Mouse (Mus musculus): ENCODE measurements around the gene Bach2. TPM values are rescaled to one million over a fixed set of nuclear protein-coding genes. Genes with fewer than 3 reads are reported as not detected.

Gene Bach2
- polyA plus RNA-seq, 1 experiment, result 0.11 TPM

DNA sequence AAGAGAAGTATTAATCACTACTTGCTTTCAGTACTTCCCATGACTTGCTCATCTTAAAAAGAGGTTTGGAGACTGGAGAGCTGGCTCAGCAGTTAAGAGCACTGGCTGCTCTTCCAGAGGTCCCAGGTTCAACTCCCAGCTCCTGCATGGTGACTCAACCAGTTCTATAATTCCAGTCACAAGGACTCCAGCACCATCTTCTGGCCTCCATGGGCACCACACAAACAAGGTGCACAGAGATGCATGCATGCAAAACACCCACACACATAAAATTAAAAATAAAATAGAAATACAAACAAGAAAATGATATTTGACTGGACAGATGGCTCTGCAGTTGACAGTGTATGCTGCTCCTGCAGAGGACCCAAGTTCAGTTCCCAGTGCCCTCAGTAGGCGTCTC, 336.0 kb downstream of the Bach2 start:
- Histone ChIP-seq H3K79me3 (ENCODE audit: low read depth) (no peaks in the 10 kb centered on the region), H3K4me3 (ENCODE audit: insufficient read depth, poor library complexity, severe bottlenecking) (no peak overlapping the region), H3K36me3 (ENCODE audit: control insufficient read depth, insufficient read depth) (no peaks in the 10 kb centered on the region), H3ac (ENCODE audit: control insufficient read depth, insufficient read length, low read depth) (no peak overlapping the region), H3K27me3 (ENCODE audit: control insufficient read depth, insufficient read depth, insufficient read length) (no peaks in the 10 kb centered on the region), H3K79me2 (ENCODE audit: control insufficient read depth, insufficient read depth) (no peaks in the 10 kb centered on the region)
- TF ChIP-seq MYOG (IDR thresholded peaks at IDR 0.05; ENCODE audit: control insufficient read depth, extremely low read depth, insufficient read length) (no peak), CEBPB (IDR thresholded peaks at IDR 0.05; ENCODE audit: low read depth) (no peak), CTCF (IDR thresholded peaks at IDR 0.05; ENCODE audit: control insufficient read depth, insufficient read depth, insufficient read length) (no peak), FOSL1 (IDR thresholded peaks at IDR 0.05; ENCODE audit: insufficient read depth, low read length, poor library complexity, severe bottlenecking) (no peak), USF1 (IDR thresholded peaks at IDR 0.05; ENCODE audit: low read depth) (no peak), MYOD1 (IDR thresholded peaks at IDR 0.05; ENCODE audit: control insufficient read depth, insufficient read length, low read depth) (no peak), MAX (IDR thresholded peaks at IDR 0.05) (no peak)

DNA sequence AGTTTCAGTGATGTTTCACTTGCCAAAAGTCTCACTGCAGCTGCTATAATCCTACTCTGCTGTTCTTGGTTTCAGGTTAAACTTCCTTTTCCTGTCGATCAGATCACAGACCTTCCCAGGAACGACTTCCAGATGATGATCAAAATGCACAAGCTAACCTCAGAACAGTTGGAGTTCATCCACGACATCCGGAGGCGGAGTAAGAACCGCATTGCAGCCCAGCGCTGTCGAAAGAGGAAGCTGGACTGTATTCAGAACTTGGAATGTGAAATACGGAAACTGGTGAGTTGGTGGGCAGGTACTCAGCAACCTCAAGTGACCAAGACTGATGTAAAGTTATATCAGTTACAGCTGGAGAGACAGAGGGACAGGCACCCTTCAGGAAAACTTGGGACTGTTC, 336.6 kb downstream of the Bach2 start:
- H3K79me2 ChIP-seq (ENCODE audit: control insufficient read depth, insufficient read depth), result no peaks in the 10 kb centered on the region
- TF ChIP-seq FOSL1 (IDR thresholded peaks at IDR 0.05; ENCODE audit: insufficient read depth, low read length, poor library complexity, severe bottlenecking) (no peak), MAX (IDR thresholded peaks at IDR 0.05) (no peak), CEBPB (IDR thresholded peaks at IDR 0.05; ENCODE audit: low read depth) (no peak), USF1 (IDR thresholded peaks at IDR 0.05; ENCODE audit: low read depth) (no peak), CTCF (IDR thresholded peaks at IDR 0.05; ENCODE audit: control insufficient read depth, insufficient read depth, insufficient read length) (no peak), MYOD1 (IDR thresholded peaks at IDR 0.05; ENCODE audit: control insufficient read depth, insufficient read length, low read depth) (no peak), MYOG (IDR thresholded peaks at IDR 0.05; ENCODE audit: control insufficient read depth, extremely low read depth, insufficient read length) (no peak)
- H3K79me3 ChIP-seq (ENCODE audit: low read depth), result no peaks in the 10 kb centered on the region
- no peak overlapping the region for H3K4me3 ChIP-seq (ENCODE audit: insufficient read depth, poor library complexity, severe bottlenecking)
- H3K27me3 ChIP-seq (ENCODE audit: control insufficient read depth, insufficient read depth, insufficient read length), result no peaks in the 10 kb centered on the region
- H3K36me3 ChIP-seq (ENCODE audit: control insufficient read depth, insufficient read depth), result no peaks in the 10 kb centered on the region
- H3ac ChIP-seq (ENCODE audit: control insufficient read depth, insufficient read length, low read depth), result no peak overlapping the region

DNA sequence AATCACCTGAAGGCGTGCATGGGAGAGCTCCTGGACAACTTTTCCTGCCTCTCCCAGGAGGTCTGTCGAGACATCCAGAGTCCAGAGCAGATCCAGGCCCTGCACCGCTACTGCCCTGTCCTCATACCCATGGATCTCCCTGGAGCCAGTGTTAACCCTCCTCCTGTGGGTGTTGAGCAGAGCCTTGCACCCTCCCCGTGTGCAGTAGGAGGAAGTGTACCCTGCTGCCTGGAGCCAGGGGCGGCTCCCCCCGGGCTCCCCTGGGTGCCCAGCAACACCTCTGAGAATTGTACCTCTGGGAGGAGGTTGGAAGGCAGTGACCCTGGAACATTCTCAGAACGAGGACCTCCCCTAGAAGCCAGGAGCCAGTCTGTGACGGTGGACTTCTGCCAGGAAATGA, 341.2 kb downstream of the Bach2 start:
- Histone ChIP-seq H3K79me2 (ENCODE audit: control insufficient read depth, insufficient read depth) (no peaks in the 10 kb centered on the region), H3K79me3 (ENCODE audit: low read depth) (no peaks in the 10 kb centered on the region), H3K4me3 (ENCODE audit: insufficient read depth, poor library complexity, severe bottlenecking) (no peak overlapping the region), H3K27me3 (ENCODE audit: control insufficient read depth, insufficient read depth, insufficient read length) (no peaks in the 10 kb centered on the region), H3K36me3 (ENCODE audit: control insufficient read depth, insufficient read depth) (no peaks in the 10 kb centered on the region), H3ac (ENCODE audit: control insufficient read depth, insufficient read length, low read depth) (no peak overlapping the region)
- TF ChIP-seq CEBPB (IDR thresholded peaks at IDR 0.05; ENCODE audit: low read depth), result no peak
- TF ChIP-seq MYOD1 (IDR thresholded peaks at IDR 0.05; ENCODE audit: control insufficient read depth, insufficient read length, low read depth), result no peak

DNA sequence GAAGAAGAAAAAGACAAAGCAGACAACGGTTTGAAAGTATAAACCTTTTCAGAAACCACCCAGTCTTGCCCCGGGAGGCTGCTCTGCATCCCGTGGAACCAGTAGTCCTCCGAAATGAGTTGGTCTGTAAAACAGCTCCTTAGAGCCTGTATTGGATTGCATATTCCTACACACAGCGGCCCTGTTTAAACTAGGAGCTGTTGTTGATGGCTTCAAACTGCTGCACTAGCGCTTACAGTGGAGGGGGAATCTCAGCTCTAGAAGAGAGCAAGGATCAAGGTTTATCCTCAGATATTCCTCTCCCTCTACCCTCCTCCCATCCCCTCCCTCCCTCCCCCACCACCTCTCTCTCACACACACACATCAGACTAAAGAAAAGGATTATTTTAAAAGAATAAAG, 345.6 kb downstream of the Bach2 start:
- no peak overlapping the region for H3ac ChIP-seq (ENCODE audit: control insufficient read depth, insufficient read length, low read depth)
- H3K36me3 ChIP-seq (ENCODE audit: control insufficient read depth, insufficient read depth), result no peaks in the 10 kb centered on the region
- no peaks in the 10 kb centered on the region for H3K79me2 ChIP-seq (ENCODE audit: control insufficient read depth, insufficient read depth)
- H3K79me3 ChIP-seq (ENCODE audit: low read depth), result no peaks in the 10 kb centered on the region
- no peak overlapping the region for H3K4me3 ChIP-seq (ENCODE audit: insufficient read depth, poor library complexity, severe bottlenecking)
- no peaks in the 10 kb centered on the region for H3K27me3 ChIP-seq (ENCODE audit: control insufficient read depth, insufficient read depth, insufficient read length)
- no peak for TF ChIP-seq CTCF (IDR thresholded peaks at IDR 0.05; ENCODE audit: control insufficient read depth, insufficient read depth, insufficient read length)
- TF ChIP-seq USF1 (IDR thresholded peaks at IDR 0.05; ENCODE audit: low read depth), result no peak
- no peak for TF ChIP-seq MAX (IDR thresholded peaks at IDR 0.05)
- no peak for TF ChIP-seq FOSL1 (IDR thresholded peaks at IDR 0.05; ENCODE audit: insufficient read depth, low read length, poor library complexity, severe bottlenecking)
- TF ChIP-seq MYOG (IDR thresholded peaks at IDR 0.05; ENCODE audit: control insufficient read depth, extremely low read depth, insufficient read length), result no peak
- TF ChIP-seq MYOD1 (IDR thresholded peaks at IDR 0.05; ENCODE audit: control insufficient read depth, insufficient read length, low read depth), result no peak

DNA sequence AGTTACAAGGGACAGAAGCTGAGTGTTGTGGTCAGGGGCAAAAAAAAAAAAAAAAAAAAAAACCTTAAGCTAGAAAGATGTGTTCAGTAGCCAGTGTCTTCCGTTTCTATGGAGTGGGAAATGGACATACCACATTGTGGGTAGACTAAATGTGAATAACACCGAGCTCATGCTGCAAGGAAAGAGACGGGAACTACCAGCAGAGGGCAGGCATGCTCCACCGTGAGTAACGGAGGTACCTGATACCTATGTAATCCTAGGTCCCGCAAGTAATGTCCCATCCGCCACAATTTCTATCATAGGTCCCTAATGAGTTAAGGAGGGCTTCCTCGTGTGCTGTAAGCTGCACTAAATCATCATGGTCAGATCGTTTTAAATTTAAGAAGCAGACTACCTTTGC, 348.0 kb downstream of the Bach2 start:
- Histone ChIP-seq H3K27me3 (ENCODE audit: control insufficient read depth, insufficient read depth, insufficient read length) (no peaks in the 10 kb centered on the region), H3K4me3 (ENCODE audit: insufficient read depth, poor library complexity, severe bottlenecking) (no peak overlapping the region), H3ac (ENCODE audit: control insufficient read depth, insufficient read length, low read depth) (no peak overlapping the region), H3K79me2 (ENCODE audit: control insufficient read depth, insufficient read depth) (no peaks in the 10 kb centered on the region), H3K36me3 (ENCODE audit: control insufficient read depth, insufficient read depth) (no peaks in the 10 kb centered on the region), H3K79me3 (ENCODE audit: low read depth) (no peaks in the 10 kb centered on the region)
- TF ChIP-seq CEBPB (IDR thresholded peaks at IDR 0.05; ENCODE audit: low read depth) (no peak), FOSL1 (IDR thresholded peaks at IDR 0.05; ENCODE audit: insufficient read depth, low read length, poor library complexity, severe bottlenecking) (no peak), MYOD1 (IDR thresholded peaks at IDR 0.05; ENCODE audit: control insufficient read depth, insufficient read length, low read depth) (no peak), MYOG (IDR thresholded peaks at IDR 0.05; ENCODE audit: control insufficient read depth, extremely low read depth, insufficient read length) (no peak), CTCF (IDR thresholded peaks at IDR 0.05; ENCODE audit: control insufficient read depth, insufficient read depth, insufficient read length) (peak; percentile 80), USF1 (IDR thresholded peaks at IDR 0.05; ENCODE audit: low read depth) (no peak)

DNA sequence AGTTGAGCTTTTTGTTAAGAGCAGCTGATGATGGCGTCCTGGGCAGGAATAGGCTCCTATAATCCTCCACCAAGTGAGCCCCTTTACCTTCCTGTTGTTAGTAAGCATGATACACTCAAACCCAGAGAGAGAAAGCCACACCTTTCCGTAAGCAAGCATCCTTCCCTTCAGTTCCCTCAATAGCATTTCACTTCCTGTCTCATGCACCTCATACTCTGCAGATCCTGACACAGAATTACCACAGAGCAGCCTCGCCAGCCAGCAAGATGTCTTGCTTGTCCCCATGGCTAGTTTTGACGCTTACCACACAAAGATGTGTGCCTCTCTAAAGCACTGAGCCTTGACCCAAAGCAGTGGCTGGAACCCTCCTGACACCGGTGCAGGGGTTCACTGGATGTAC, 348.9 kb downstream of the Bach2 start:
- Histone ChIP-seq H3ac (ENCODE audit: control insufficient read depth, insufficient read length, low read depth) (no peak overlapping the region), H3K79me2 (ENCODE audit: control insufficient read depth, insufficient read depth) (no peaks in the 10 kb centered on the region), H3K27me3 (ENCODE audit: control insufficient read depth, insufficient read depth, insufficient read length) (no peaks in the 10 kb centered on the region), H3K4me3 (ENCODE audit: insufficient read depth, poor library complexity, severe bottlenecking) (no peak overlapping the region), H3K79me3 (ENCODE audit: low read depth) (no peaks in the 10 kb centered on the region), H3K36me3 (ENCODE audit: control insufficient read depth, insufficient read depth) (no peaks in the 10 kb centered on the region)
- no peak for TF ChIP-seq MAX (IDR thresholded peaks at IDR 0.05)
- no peak for TF ChIP-seq MYOD1 (IDR thresholded peaks at IDR 0.05; ENCODE audit: control insufficient read depth, insufficient read length, low read depth)
- TF ChIP-seq USF1 (IDR thresholded peaks at IDR 0.05; ENCODE audit: low read depth), result no peak
- no peak for TF ChIP-seq MYOG (IDR thresholded peaks at IDR 0.05; ENCODE audit: control insufficient read depth, extremely low read depth, insufficient read length)
- no peak for TF ChIP-seq FOSL1 (IDR thresholded peaks at IDR 0.05; ENCODE audit: insufficient read depth, low read length, poor library complexity, severe bottlenecking)
- TF ChIP-seq CEBPB (IDR thresholded peaks at IDR 0.05; ENCODE audit: low read depth), result no peak
- no peak for TF ChIP-seq CTCF (IDR thresholded peaks at IDR 0.05; ENCODE audit: control insufficient read depth, insufficient read depth, insufficient read length)

Measured in C2C12 (cell line).